Mouse (Mus musculus): Measurements from ENCODE around the gene Gm28539.
"Not testable (repeated sequence)": the region's sequence is repeated elsewhere in the genome, so short reads cannot be mapped to it uniquely, and the experiment has no call there.

The Gm28539 gene

GRCm38 (mm10) chr16:18836468-18837208 lies at the start of gene Gm28539, which contains the start of gene 2510002D24Rik:
Gene Gm28539, plus strand, starts transcription at chr16:18836584.
Gene 2510002D24Rik, plus strand, starts transcription at chr16:18836578.
- peak; percentile 95 for DNase-seq

GRCm38 (mm10) chr16:18786652-18787051 lies 49.7 kb upstream of the Gm28539 start:
- DNase-seq = no peak

GRCm38 (mm10) chr16:18788627-18789406 lies 47.6 kb upstream of the Gm28539 start:
- DNase-seq = no peak

- DNase-seq = peak; percentile 14
Measured at GRCm38 (mm10) chr16:18795223-18795899, 41.0 kb upstream of the Gm28539 start.

GRCm38 (mm10) chr16:18796645-18797044 lies 39.7 kb upstream of the Gm28539 start:
- DNase-seq = no peak

- DNase-seq = no peak
Measured at GRCm38 (mm10) chr16:18798151-18798550, 38.2 kb upstream of the Gm28539 start.

- peak; percentile 59 for DNase-seq
Measured at GRCm38 (mm10) chr16:18798841-18799240, 37.5 kb upstream of the Gm28539 start.

GRCm38 (mm10) chr16:18805746-18806145 lies 30.6 kb upstream of the Gm28539 start:
- DNase-seq = peak; percentile 13

GRCm38 (mm10) chr16:18809001-18809400 lies 27.4 kb upstream of the Gm28539 start:
- no peak for DNase-seq

GRCm38 (mm10) chr16:18811032-18811431 lies 25.4 kb upstream of the Gm28539 start:
- DNase-seq = no peak

- peak; percentile 93 for DNase-seq
Measured at GRCm38 (mm10) chr16:18811468-18812384, 24.7 kb upstream of the Gm28539 start, which contains the start of the genes Ufd1 and Cdc45. Gene Ufd1, plus strand, starts transcription at chr16:18811779. Gene Cdc45, minus strand, starts transcription at chr16:18811987.

GRCm38 (mm10) chr16:18812385-18812910 lies 23.9 kb upstream of the Gm28539 start:
- DNase-seq = no peak

- DNase-seq = no peak
Measured at GRCm38 (mm10) chr16:18822356-18822755, 14.0 kb upstream of the Gm28539 start.

- DNase-seq = peak; percentile 57
Measured at GRCm38 (mm10) chr16:18822925-18823324, 13.5 kb upstream of the Gm28539 start.

- no peak for DNase-seq
Measured at GRCm38 (mm10) chr16:18828630-18829029, 7.8 kb upstream of the Gm28539 start.

GRCm38 (mm10) chr16:18829102-18829501 lies 7.3 kb upstream of the Gm28539 start:
- no peak for DNase-seq

- no peak for DNase-seq
Measured at GRCm38 (mm10) chr16:18833486-18833885, 2.9 kb upstream of the Gm28539 start.

- no peak for DNase-seq
Measured at GRCm38 (mm10) chr16:18836073-18836467, 314 bp upstream of the Gm28539 start.

- no peak for DNase-seq
Measured at GRCm38 (mm10) chr16:18838346-18838745, 2.0 kb downstream of the Gm28539 start.

GRCm38 (mm10) chr16:18846301-18846820 lies 10.0 kb downstream of the Gm28539 start:
- no peak for DNase-seq

- DNase-seq = not testable (repeated sequence)
Measured at GRCm38 (mm10) chr16:18849521-18850190, 13.3 kb downstream of the Gm28539 start.
